Mouse (Mus musculus) gastrocnemius, postnatal 10 days (tissue): ENCODE measurements around the gene Zfp451. TPM values are rescaled to one million over a fixed set of nuclear protein-coding genes. Genes with fewer than 3 reads are reported as not detected.
"Not testable (repeated sequence)": the region's sequence is repeated elsewhere in the genome, so short reads cannot be mapped to it uniquely, and the experiment has no call there.

ENCODE experiments used
- DNase-seq: peaks from one replicate; pipeline ENCODE4 v3.0.0; 2021; ENCODE audit warnings: mixed read lengths
- total RNA-seq, 2 experiments: library from RNA; stranded (reverse); gene quantifications; 2 replicates each; pipeline ENCODE4 v1.2.3; 2021

Zfp451 gene
- total RNA-seq, 2 experiments from 2014 or later, result 17.2 to 20.5 TPM

DNA sequence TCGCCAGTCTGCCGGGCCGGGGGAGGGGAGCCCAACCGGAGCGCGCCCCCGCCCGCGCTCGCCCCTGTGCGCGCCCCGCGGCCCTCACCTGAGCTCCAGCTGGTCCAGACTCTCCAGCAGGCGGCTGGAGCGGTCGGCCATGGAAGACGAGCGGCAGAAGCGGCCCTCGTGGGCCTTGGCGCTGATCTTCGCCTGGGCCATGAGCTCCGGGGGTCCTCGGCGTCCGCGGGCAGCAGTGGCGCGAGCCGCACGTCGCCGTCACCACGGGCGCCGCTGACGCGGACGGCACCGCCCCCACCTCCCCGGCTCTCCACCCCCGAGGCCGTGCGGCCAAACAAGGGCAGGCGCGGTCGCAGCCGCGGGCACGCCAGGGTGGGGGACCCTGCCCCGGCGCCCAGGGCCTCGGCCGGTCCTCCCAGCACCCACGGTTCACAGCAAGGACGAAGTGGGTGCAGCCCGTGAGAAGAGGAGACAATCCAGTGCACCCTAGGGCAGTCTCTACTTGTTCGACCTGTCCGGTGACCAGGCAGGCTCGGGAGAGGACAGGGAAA, 56.8 kb downstream of the Zfp451 start, which contains the start of gene Bag2:
Gene Bag2, minus strand, starts transcription at position 305 of the 551 bp plus-strand sequence.
- DNase-seq, result peak; percentile 69

- no peak for DNase-seq
These were observed 57.4 kb downstream of the Zfp451 start for GRCm38 (mm10) chr1:33757033-33757413.

- no peak for DNase-seq
These were observed 58.0 kb downstream of the Zfp451 start for GRCm38 (mm10) chr1:33756258-33757032.

GRCm38 (mm10) chr1:33755799-33756198, 58.6 kb downstream of the Zfp451 start:
- DNase-seq, result no peak

DNA sequence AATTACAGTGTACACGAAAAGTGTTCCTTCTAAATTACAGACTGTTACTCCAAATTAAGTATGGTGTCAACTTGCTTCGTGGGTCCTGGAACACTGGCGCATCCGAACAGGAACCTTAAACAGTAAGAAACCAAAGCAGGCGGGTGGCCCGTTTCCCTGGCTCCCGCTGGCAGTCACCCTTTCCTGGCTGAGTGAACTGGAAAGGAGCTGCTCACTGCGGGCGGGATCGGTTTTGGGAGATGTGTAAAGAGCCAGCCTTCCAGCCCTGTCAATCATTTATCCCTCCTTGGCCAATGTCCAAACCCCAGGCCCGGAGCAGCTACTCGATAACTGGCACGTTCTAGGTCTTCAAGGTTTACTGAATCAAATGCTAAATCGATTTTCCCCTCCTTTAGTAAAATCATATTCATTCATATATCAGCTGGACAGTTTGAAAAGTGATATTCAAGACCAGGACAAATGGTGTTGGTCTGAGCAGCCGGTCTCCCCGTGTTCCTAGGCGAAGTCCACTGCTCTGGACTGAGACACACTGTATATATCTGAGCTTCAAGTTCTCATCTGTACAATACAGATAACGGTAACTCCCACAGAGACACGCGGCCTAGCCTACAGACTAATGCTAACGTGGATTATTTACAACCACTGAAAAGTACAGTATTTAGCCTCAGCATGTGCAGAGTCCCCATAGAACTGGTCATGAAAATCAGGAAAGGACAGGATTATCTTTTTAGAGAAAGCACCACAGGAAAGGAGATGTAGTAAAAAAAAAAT, 59.2 kb downstream of the Zfp451 start:
- DNase-seq, result peak; percentile 38

- DNase-seq, result no peak
These were observed 60.3 kb downstream of the Zfp451 start for GRCm38 (mm10) chr1:33754089-33754488.

- DNase-seq, result no peak
These were observed 63.1 kb downstream of the Zfp451 start for GRCm38 (mm10) chr1:33751283-33751682.

DNA sequence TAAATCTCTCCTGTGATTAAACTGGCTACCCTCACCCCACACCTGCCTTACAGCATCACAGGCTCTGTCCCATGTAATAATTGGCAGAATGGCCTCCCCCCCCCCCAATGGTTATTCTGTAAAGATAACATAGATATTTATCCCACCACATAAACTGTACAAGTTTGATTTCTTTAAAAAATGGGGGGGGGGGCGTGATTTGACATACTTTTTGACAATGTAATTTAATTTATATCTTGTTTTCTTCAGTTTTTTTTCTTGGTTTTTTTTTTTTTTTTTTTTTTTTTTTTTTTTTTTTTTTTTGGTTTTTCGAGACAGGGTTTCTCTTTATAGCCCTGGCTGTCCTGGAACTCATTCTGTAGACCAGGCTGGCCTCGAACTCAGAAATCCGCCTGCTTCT, 64.7 kb downstream of the Zfp451 start:
- not testable (repeated sequence) for DNase-seq

GRCm38 (mm10) chr1:33749109-33749508, 65.3 kb downstream of the Zfp451 start:
- DNase-seq, result no peak

DNA sequence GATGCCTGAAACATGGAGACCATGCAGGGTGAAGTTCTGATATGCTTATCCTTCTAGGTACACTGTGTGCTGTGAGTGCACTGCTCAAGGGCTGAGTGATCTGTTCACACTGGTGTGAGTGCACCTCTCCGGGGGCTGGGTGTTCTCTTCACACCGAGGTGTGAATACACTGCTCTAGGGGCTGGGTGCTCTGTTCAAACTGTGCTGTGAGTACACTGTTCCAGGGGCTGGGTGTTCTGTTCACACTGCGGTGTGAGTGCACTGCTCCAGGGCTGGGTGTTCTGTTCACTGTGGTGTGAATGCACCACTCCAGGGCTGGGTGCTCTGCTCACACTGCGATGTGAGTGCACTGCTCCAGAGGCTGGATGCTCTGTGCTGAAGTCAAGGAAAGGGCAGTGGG, 68.5 kb downstream of the Zfp451 start:
- DNase-seq, result no peak

- DNase-seq, result not testable (repeated sequence)
These were observed 69.6 kb downstream of the Zfp451 start for GRCm38 (mm10) chr1:33744815-33745214.

GRCm38 (mm10) chr1:33742903-33743302, 71.5 kb downstream of the Zfp451 start:
- DNase-seq, result no peak

GRCm38 (mm10) chr1:33739302-33739701, 75.1 kb downstream of the Zfp451 start:
- DNase-seq, result peak; percentile 88

- DNase-seq, result no peak
These were observed 75.6 kb downstream of the Zfp451 start for GRCm38 (mm10) chr1:33738681-33739278.

DNA sequence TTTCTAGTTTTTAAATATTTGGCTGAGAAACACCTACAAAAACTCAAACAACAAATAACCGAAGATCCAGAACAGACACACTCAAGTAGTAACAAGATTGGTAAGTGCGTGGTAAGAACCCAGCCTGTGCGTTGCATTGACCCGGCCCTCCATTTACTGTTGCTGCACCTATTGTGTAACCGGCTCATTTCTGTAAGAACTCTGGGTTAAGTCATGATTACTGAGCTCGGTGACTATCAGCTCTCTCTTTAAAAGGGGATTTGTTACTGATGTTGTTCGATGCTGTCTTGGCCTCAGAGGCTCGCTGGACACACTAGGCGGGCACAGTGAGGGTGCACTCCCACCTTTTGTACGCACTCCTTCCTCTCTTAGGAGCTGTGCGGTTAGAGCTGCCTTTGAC, 76.1 kb downstream of the Zfp451 start:
- DNase-seq, result no peak

- DNase-seq, result no peak
These were observed 80.3 kb downstream of the Zfp451 start for GRCm38 (mm10) chr1:33734001-33734685.

DNA sequence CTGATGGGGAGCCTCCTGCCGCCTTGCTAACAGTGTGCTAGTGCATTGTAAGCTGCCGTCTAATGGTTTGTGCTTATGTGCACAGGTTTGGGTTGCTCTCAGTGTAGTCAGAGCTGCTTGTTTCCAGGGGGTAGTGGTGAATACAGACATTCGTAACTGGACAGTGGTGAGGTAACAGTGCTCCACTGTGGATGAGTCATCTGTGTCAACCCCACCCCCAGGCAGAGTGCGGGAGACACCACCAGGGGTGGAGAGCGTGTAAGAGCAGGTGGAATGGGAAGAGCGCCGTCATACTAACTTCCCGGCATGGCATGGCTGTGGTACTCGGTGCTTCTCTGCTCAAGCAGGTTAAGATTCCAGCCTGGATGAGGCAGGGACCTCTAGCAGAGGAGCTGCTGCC, 81.4 kb downstream of the Zfp451 start:
- no peak for DNase-seq

GRCm38 (mm10) chr1:33725086-33725485, 89.3 kb downstream of the Zfp451 start:
- no peak for DNase-seq

- DNase-seq, result no peak
These were observed 89.9 kb downstream of the Zfp451 start for GRCm38 (mm10) chr1:33724516-33724915.

DNA sequence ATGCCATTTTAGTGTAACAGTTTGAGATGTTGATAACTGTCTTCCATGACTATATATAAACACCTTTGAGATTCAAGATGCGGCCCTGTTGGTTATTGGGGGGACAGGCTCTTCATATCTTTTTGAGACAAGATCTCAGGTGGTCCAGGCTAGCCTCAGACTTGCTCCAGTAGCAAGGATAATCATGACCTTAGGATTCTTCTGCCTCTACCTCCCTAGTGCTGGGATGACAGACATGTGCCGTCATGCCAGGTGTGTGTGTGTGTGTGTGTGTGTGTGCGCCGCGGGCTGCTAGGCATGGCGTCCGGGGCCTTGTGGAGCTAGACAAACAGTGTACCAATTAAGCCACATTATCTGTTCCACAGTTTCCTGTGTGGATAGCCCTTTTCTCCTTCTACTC, 93.4 kb downstream of the Zfp451 start:
- no peak for DNase-seq

DNA sequence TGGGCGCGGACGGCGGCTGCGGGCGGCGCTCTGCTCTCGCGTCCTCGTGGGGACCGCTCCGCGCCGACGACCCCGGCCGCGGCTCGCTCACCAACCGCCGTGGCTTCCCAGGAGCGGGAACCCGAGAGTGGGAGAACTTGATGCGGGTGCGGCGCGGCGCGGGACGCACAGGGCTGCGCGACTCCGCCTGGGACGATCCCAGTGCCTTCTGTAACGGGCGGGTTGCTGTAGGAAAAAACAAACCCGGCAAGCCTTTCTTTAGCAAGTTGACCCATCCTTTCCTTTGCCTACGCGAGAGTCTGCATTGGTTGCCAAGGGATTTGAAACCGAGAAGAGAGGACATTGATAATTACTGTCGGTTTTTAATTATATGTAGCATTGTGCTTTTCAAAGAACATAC, 94.2 kb downstream of the Zfp451 start:
- no peak for DNase-seq

- peak; percentile 74 for DNase-seq
These were observed 94.6 kb downstream of the Zfp451 start, which contains the start of gene Rab23 for GRCm38 (mm10) chr1:33719733-33720225. Rab23 (plus strand) TSS chr1:33719887.
